Mouse (Mus musculus) heart, embryonic 14.5 days (tissue): ENCODE data around the gene Cd101. TPM values are rescaled to one million over a fixed set of nuclear protein-coding genes. Genes with fewer than 3 reads are reported as not detected.

Experiments
- ATAC-seq: fragments of 200-750 bp; cut with Nextera tagmentation; 2 replicates; pipeline ENCODE4 v1.8.0; 2017; ENCODE audit warnings: low read depth, moderate TSS enrichment; ENCODE audit not compliant: insufficient number of reproducible peaks, insufficient read depth, low FRiP score
- H3K27ac ChIP-seq, 2 experiments: fragments of 200-500 bp in 1 of 2; fragments of 300-500 bp in 1 of 2; sonication (generic) in 1 of 2; replicated peaks in 1 of 2; 2 replicates each; pipeline ENCODE4 v1.5.1; 2012 to 2014; ENCODE audit warnings: low read depth in 2 of 2, low read length in 2 of 2, control low read depth in 1 of 2, mild to moderate bottlenecking in 1 of 2, mixed read lengths in 1 of 2; ENCODE audit not compliant: control insufficient read depth in 1 of 2, insufficient read depth in 1 of 2
- H3K27me3 ChIP-seq: fragments of 300-500 bp; sonication (generic); 2 replicates; pipeline ENCODE4 v1.6.1; 2014; ENCODE audit warnings: mild to moderate bottlenecking, low read length, control low read depth; ENCODE audit not compliant: control insufficient read depth, insufficient read depth
- H3K36me3 ChIP-seq: fragments of 300-500 bp; sonication (generic); 2 replicates; pipeline ENCODE4 v1.6.1; 2014; ENCODE audit warnings: mild to moderate bottlenecking, control low read depth, low read length, mixed read lengths; ENCODE audit not compliant: control insufficient read depth, insufficient read depth
- H3K4me1 ChIP-seq, 2 experiments: fragments of 200-500 bp in 1 of 2; fragments of 300-500 bp in 1 of 2; sonication (generic) in 1 of 2; 2 replicates each; pipeline ENCODE4 v1.6.1; 2012 to 2014; ENCODE audit warnings: low read length in 2 of 2, control low read depth in 1 of 2, mixed read lengths in 1 of 2; ENCODE audit not compliant: control insufficient read depth in 2 of 2, insufficient read depth in 2 of 2
- H3K4me2 ChIP-seq: fragments of 300-500 bp; sonication (generic); 2 replicates; pipeline ENCODE4 v1.6.1; 2014; ENCODE audit warnings: mild to moderate bottlenecking, low read length
- H3K4me3 ChIP-seq, 2 experiments: fragments of 200-500 bp in 1 of 2; fragments of 300-500 bp in 1 of 2; sonication (generic) in 1 of 2; 2 replicates each; pipeline ENCODE4 v1.5.1; 2012 to 2014; ENCODE audit warnings: low read length in 2 of 2, mild to moderate bottlenecking in 2 of 2, control low read depth in 1 of 2, low read depth in 1 of 2, moderate library complexity in 1 of 2; ENCODE audit not compliant: control insufficient read depth in 1 of 2, insufficient read depth in 1 of 2
- H3K9ac ChIP-seq: fragments of 300-500 bp; sonication (generic); 2 replicates; pipeline ENCODE4 v1.6.1; 2014; ENCODE audit warnings: mild to moderate bottlenecking, low read length
- H3K9me3 ChIP-seq: fragments of 300-500 bp; sonication (generic); 2 replicates; pipeline ENCODE4 v1.6.1; 2016; ENCODE audit warnings: low read length, control low read depth; ENCODE audit not compliant: control insufficient read depth
- WGBS: fragments of 180-500 bp; shearing (Covaris S2); extraction: QIAGEN DNeasy Blood & Tissue Kit; methylation state at CpG from one replicate; pipeline ENCODE4 v1.1.7; 2014; 5-methylcytosine and 5-hydroxymethylcytosine counted together
- polyA plus RNA-seq: library from polyadenylated mRNA; unstranded; fragments of >200 nt; fragmentation: Nextera tagmentation; extraction: Ambion mirVana; gene quantifications from 2 replicates; pipeline ENCODE4 v1.2.1, GENCODE M21; 2014

Cd101 gene
- polyA plus RNA-seq, 1 experiment from 2014 or later: 0.27 TPM

DNA sequence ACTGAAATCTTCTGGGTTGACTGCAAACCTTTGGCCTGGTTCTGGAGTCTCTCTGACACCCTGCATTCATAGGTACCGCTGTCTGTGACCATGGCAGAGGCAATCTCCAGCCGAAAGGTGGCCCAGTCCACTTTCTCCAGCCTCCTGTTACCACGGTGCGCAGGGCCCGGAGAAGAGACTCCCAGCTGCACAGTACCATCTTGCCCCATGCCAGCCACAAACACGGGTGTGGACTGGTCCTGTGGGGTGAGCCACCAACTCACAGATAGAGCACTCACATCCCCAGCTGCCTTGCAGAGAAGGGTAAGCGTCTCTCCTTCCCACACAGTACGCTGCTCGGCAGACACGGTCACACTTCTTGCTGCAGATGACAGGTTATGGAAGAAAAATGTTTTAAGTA lies 16.4 kb downstream of the Cd101 start:
- Histone ChIP-seq H3K9ac (no peak overlapping the region), H3K4me3 (no peak overlapping the region), H3K27ac (no peak overlapping the region), H3K36me3 (no peaks in the 10 kb centered on the region), H3K4me1 (peaks cover 13 to 32% of the 10 kb centered on the region in 2 experiments), H3K4me2 (no peak overlapping the region), H3K9me3 (no peaks in the 10 kb centered on the region), H3K27me3 (no peaks in the 10 kb centered on the region)
- ATAC-seq: no peak
- 90% methylated on average over 10 of the region's 10 CpGs for WGBS

GRCm38 (mm10) chr3:101012597-101012996 lies 16.8 kb downstream of the Cd101 start:
- no peak for ATAC-seq
- Histone ChIP-seq H3K27ac (peak overlapping the region in 1 of 2 experiments; percentile 48; a peak in 3 of 4 replicates), H3K27me3 (no peaks in the 10 kb centered on the region), H3K4me2 (no peak overlapping the region), H3K9ac (no peak overlapping the region), H3K36me3 (no peaks in the 10 kb centered on the region), H3K4me3 (no peak overlapping the region), H3K4me1 (peaks cover 13 to 32% of the 10 kb centered on the region in 2 experiments), H3K9me3 (no peaks in the 10 kb centered on the region)
- 81% methylated on average over 8 of the region's 8 CpGs for WGBS

DNA sequence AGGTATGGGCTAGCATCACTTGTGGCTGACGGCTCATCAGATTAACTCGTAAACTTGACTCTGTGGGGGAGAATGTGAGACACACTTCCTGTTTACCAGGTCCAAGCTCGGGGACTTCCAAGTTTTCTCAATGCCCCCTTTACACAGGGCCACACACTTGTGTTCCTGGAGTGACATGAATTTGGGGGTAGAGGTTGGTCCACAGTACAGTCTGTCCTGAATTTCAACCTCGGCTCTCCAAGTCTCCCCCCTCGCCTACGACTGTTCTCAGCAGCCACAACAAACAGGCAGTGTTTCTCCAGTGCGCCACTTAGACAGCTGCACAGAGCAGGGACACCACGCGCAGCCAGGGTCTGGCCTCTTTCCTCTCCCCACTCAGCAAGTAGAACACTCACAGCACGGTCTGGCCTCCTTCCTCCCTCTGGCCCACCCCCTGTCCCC lies 17.2 kb downstream of the Cd101 start:
- Histone ChIP-seq H3K4me2 (no peak overlapping the region), H3K4me3 (no peak overlapping the region), H3K27me3 (no peaks in the 10 kb centered on the region), H3K36me3 (no peaks in the 10 kb centered on the region), H3K9ac (no peak overlapping the region), H3K4me1 (peaks cover 13 to 36% of the 10 kb centered on the region in 2 experiments), H3K27ac (peak overlapping the region in 1 of 2 experiments; percentile 48; a peak in 3 of 4 replicates), H3K9me3 (no peaks in the 10 kb centered on the region)
- ATAC-seq: peak; percentile 63
- 32% methylated on average over 10 of the region's 10 CpGs for WGBS

DNA sequence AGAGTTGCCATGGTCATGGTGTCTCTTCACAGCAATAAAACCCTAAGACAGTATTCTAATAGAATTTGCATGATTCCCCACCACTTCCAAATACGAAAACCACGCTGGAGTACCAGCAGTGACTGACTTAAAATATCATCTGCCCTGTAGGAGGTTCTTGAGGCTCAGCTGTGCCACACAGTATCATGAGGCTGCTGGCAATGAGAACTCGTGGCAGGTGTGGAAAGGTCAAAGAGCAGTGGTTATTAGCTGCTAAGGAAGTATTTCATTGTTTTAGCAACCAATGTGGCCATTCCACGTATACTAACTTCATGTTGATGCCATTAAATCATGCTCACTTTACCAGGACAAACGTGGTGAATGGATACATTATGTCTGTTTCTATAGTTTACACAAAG lies 18.2 kb downstream of the Cd101 start:
- no peak overlapping the region for H3K4me2 ChIP-seq
- H3K9me3 ChIP-seq: no peaks in the 10 kb centered on the region
- no peak overlapping the region for H3K27ac ChIP-seq
- 79% methylated on average over 5 of the region's 5 CpGs for WGBS
- no peak overlapping the region for H3K9ac ChIP-seq
- no peaks in the 10 kb centered on the region for H3K27me3 ChIP-seq
- no peaks in the 10 kb centered on the region for H3K36me3 ChIP-seq
- no peak overlapping the region for H3K4me3 ChIP-seq
- H3K4me1 ChIP-seq: peaks cover 13 to 36% of the 10 kb centered on the region in 2 experiments
- no peak for ATAC-seq

GRCm38 (mm10) chr3:101010589-101011202 lies 18.7 kb downstream of the Cd101 start:
- no peak for ATAC-seq
- WGBS: 86% methylated on average over 4 of the region's 4 CpGs

DNA sequence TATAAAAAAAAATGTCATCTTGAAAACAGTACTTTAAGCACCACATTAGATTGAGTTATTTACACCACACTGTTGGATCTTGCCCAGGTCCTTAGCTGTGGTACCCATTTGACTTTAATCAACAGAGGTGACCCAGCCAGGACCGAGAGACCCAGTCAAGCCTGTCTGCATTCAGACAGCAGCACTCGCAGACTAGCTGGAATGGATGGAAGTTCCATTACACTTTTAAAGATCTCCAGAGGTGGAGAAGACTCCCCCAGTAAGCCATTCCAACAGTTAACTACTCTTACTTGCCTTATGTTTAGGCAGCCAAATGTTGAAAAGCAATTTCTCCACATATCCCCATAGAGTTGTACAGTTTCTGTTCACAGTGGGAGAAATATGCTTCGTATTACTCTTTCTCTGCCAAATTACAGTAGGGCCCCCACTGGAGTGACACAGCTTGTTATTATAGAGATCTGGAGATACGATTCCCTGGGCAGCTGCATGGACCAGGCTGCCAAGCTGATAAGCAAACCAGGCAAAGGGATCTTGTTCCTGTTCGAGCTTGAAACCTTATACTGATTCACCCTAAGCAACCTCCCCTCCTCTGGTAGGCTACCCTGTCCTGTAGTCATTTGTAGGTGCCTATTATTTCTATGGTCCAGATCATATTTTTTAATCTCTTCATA lies 22.1 kb downstream of the Cd101 start:
- H3K27ac ChIP-seq: no peak overlapping the region
- H3K4me2 ChIP-seq: no peak overlapping the region
- H3K4me1 ChIP-seq: peaks cover 5 to 14% of the 10 kb centered on the region in 2 experiments
- H3K4me3 ChIP-seq: no peak overlapping the region
- no peaks in the 10 kb centered on the region for H3K9me3 ChIP-seq
- no peak overlapping the region for H3K9ac ChIP-seq
- 0 out of 2 replicates have a peak, but pooled peaks cover 3% of the 10 kb centered on the region for H3K36me3 ChIP-seq
- no peaks in the 10 kb centered on the region for H3K27me3 ChIP-seq
- no peak for ATAC-seq
- 52% methylated on average over 5 of the region's 5 CpGs for WGBS

More at GRCm38 (mm10) chr3:101010589-101011202, 18.7 kb downstream of the Cd101 start:
- Histone ChIP-seq H3K4me2 (no peak overlapping the region), H3K27me3 (no peaks in the 10 kb centered on the region), H3K9me3 (no peaks in the 10 kb centered on the region), H3K27ac (no peak overlapping the region), H3K4me1 (peaks cover 13 to 37% of the 10 kb centered on the region in 2 experiments), H3K4me3 (no peak overlapping the region), H3K9ac (no peak overlapping the region), H3K36me3 (no peaks in the 10 kb centered on the region)

GRCm38 (mm10) chr3:101005392-101005791 lies 24.0 kb downstream of the Cd101 start:
- Histone ChIP-seq H3K9ac (no peak overlapping the region), H3K27me3 (no peaks in the 10 kb centered on the region), H3K4me1 (peaks cover 0 to 9% of the 10 kb centered on the region in 2 experiments; a peak in 1 of 4 replicates), H3K4me2 (no peak overlapping the region), H3K9me3 (no peaks in the 10 kb centered on the region), H3K4me3 (no peak overlapping the region), H3K27ac (no peak overlapping the region), H3K36me3 (0 out of 2 replicates have a peak, but pooled peaks cover 3% of the 10 kb centered on the region)
- 42% methylated on average over 6 of the region's 6 CpGs for WGBS
- ATAC-seq: no peak
